Mouse (Mus musculus): ENCODE measurements around the gene Man2b1.
A peak's percentile ranks its signal among the peaks of the same experiment; 100 is the strongest.

- TF ChIP-seq CTCF (IDR thresholded peaks at IDR 0.05; ENCODE audit: extremely low read depth, insufficient read depth, insufficient read length, insufficient replicate concordance) (no peak), POLR2A (IDR thresholded peaks at IDR 0.05; ENCODE audit: low read depth, low read length) (peak; percentile 93)
Measured at GRCm38 (mm10) chr8:85083108-85083813, at the start of gene Man2b1.

Measured in spleen, adult 2 months (tissue).